Comparison of ENCODE assay signal across 8 mouse cellular contexts in genomic region chr2:128310081-128310480, GRCm38 (mm10).
DNase-seq lines count a peak whose midpoint lies in the region; ATAC-seq lines count a peak whose summit lies in the region.

No protein-coding gene starts in this region.

- peak; percentile 81 for DNase-seq in kidney, adult 18-20 months
- DNase-seq in frontal cortex, postnatal 14 days (ENCODE audit: low spot score in 2 of 2) = peak; percentile 78
- DNase-seq in left cerebral cortex, postnatal 25 days (ENCODE audit: low spot score in 2 of 2) = peak; percentile 80 to 97
- DNase-seq in thymus, postnatal 10 days (ENCODE audit: low spot score in 2 of 2) = no peak
- DNase-seq in spleen, postnatal 10 days (ENCODE audit: low spot score in 2 of 2) = no peak

- no peak overlapping the region for H3K27ac ChIP-seq in kidney, embryonic 16.5 days (ENCODE audit: low read length)
- H3K27ac ChIP-seq in intestine, embryonic 15.5 days = peak overlapping the region; percentile 69
- H3K27ac ChIP-seq in stomach, embryonic 14.5 days (ENCODE audit: low read length) = peak overlapping the region; percentile 29; the same call in 1 of the 2 replicates

- no peak; the same call in 1 of the 2 replicates for ATAC-seq in kidney, embryonic 16.5 days (ENCODE audit: low FRiP score, low TSS enrichment)
- no peak for ATAC-seq in intestine, embryonic 15.5 days
- ATAC-seq in stomach, embryonic 14.5 days (ENCODE audit: insufficient number of reproducible peaks, insufficient read depth, low FRiP score, low read depth) = no peak

- WGBS in kidney, embryonic 16.5 days = 34% methylated on average over 5 of the region's 5 CpGs
- WGBS in intestine, embryonic 15.5 days = 23% methylated on average over 5 of the region's 5 CpGs
- 19% methylated on average over 5 of the region's 5 CpGs for WGBS in stomach, embryonic 14.5 days

- H3K9ac ChIP-seq in kidney, embryonic 16.5 days (replicated peaks; ENCODE audit: low read length) = no peak overlapping the region
- no peak overlapping the region for H3K9ac ChIP-seq in intestine, embryonic 15.5 days
- no peak overlapping the region for H3K9ac ChIP-seq in stomach, embryonic 14.5 days (replicated peaks; ENCODE audit: low read depth, low read length)

- intact Hi-C loops in left cerebral cortex, postnatal 25 days (cut with DNase I) = loop anchor here (5.0 kb wide), 1 partner anchor 188 kb away; no protein-coding TSS in a partner anchor

- no peaks in the 10 kb centered on the region for H3K27me3 ChIP-seq in kidney, embryonic 16.5 days (ENCODE audit: insufficient read depth, low read length)
- no peaks in the 10 kb centered on the region for H3K27me3 ChIP-seq in intestine, embryonic 15.5 days (replicated peaks)
- H3K27me3 ChIP-seq in stomach, embryonic 14.5 days (ENCODE audit: control insufficient read depth, insufficient read depth, low read length) = no peaks in the 10 kb centered on the region

- H3K4me2 ChIP-seq in kidney, embryonic 16.5 days (replicated peaks; ENCODE audit: low read depth, low read length) = no peak overlapping the region
- H3K4me2 ChIP-seq in intestine, embryonic 15.5 days (replicated peaks) = peak overlapping the region; percentile 20
- H3K4me2 ChIP-seq in stomach, embryonic 14.5 days (replicated peaks; ENCODE audit: low read depth, low read length) = peak overlapping the region; percentile 8; the same call in 1 of the 2 replicates

- no peak overlapping the region for H3K4me3 ChIP-seq in kidney, embryonic 16.5 days (ENCODE audit: low read length)
- no peak overlapping the region for H3K4me3 ChIP-seq in intestine, embryonic 15.5 days (replicated peaks)
- no peak overlapping the region for H3K4me3 ChIP-seq in stomach, embryonic 14.5 days (ENCODE audit: low read depth, low read length)

- H3K4me1 ChIP-seq in kidney, embryonic 16.5 days (ENCODE audit: insufficient read depth, low read length) = peaks cover 28% of the 10 kb centered on the region
- H3K4me1 ChIP-seq in intestine, embryonic 15.5 days (replicated peaks) = peaks cover 17% of the 10 kb centered on the region
- H3K4me1 ChIP-seq in stomach, embryonic 14.5 days (ENCODE audit: control insufficient read depth, insufficient read depth, low read length) = peaks cover 30% of the 10 kb centered on the region; the same call in 1 of the 2 replicates

- H3K9me3 ChIP-seq in kidney, embryonic 16.5 days (ENCODE audit: low read length) = no peaks in the 10 kb centered on the region
- H3K9me3 ChIP-seq in intestine, embryonic 15.5 days = no peaks in the 10 kb centered on the region
- no peaks in the 10 kb centered on the region for H3K9me3 ChIP-seq in stomach, embryonic 14.5 days (ENCODE audit: control insufficient read depth, low read depth, low read length)

- no peaks in the 10 kb centered on the region for H3K36me3 ChIP-seq in kidney, embryonic 16.5 days (ENCODE audit: insufficient read depth, low read length)
- H3K36me3 ChIP-seq in intestine, embryonic 15.5 days = no peaks in the 10 kb centered on the region
- no peaks in the 10 kb centered on the region for H3K36me3 ChIP-seq in stomach, embryonic 14.5 days (ENCODE audit: control insufficient read depth, insufficient read depth, low read length)

Comparison
In these comparisons a context has a peak if more than half of its experiments do, and no peak if none do; other contexts are left out.
1. DNase-seq: peak in kidney, adult 18-20 months (single experiment), frontal cortex, postnatal 14 days (2 of 2) and left cerebral cortex, postnatal 25 days (2 of 2); none in thymus, postnatal 10 days (0 of 2) and spleen, postnatal 10 days (0 of 2).